Mouse (Mus musculus): ENCODE results near the gene Xcl1.

DNA sequence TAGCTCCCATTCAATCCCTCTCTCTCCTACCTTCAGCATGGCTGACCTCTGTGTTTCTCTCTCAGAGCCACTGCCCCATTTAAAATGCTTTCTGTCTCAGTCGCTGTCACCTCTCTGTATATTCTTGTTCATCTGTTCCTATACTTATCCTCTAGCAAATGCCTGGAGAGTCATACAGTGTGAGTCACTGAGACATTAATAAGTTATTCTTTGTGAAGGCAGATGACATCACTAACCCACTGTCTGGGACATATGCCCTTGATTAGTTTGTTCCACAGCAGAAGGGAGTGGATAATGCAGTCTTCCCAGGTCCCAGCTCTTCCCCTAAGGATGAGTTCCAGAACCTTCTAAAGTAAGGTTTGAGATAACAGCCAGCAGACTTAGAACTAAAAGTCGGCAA is 47.6 kb downstream of the Xcl1 start:
- TF ChIP-seq EP300 (IDR thresholded peaks at IDR 0.05; ENCODE audit: low read depth in 1 of 2, low read length in 2 of 2) (no peak), MXI1 (IDR thresholded peaks at IDR 0.05; ENCODE audit: low read depth, low read length) (no peak), USF2 (IDR thresholded peaks at IDR 0.05; ENCODE audit: borderline replicate concordance in 1 of 2, insufficient read depth in 1 of 2, low read depth in 1 of 2, low read length in 2 of 2) (no peak), GABPA (IDR thresholded peaks at IDR 0.05; ENCODE audit: low read depth, low read length) (no peak), CTCF (IDR thresholded peaks at IDR 0.05 in 2 of 3, conservative IDR thresholded peaks at IDR 0.05 in 1 of 3; ENCODE audit: control insufficient read depth in 1 of 3, insufficient read depth in 1 of 3, low read depth in 2 of 3, low read length in 3 of 3, poor library complexity in 1 of 3, severe bottlenecking in 1 of 3) (no peak), CHD1 (IDR thresholded peaks at IDR 0.05; ENCODE audit: low read depth, low read length) (no peak)

Data from MEL (cell line).